Mouse (Mus musculus) heart, embryonic 13.5 days (tissue): ENCODE results near the gene Atp6v1e2. TPM values are rescaled to one million over a fixed set of nuclear protein-coding genes. Genes with fewer than 3 reads are reported as not detected.

Experiments used
- ATAC-seq: fragments of 200-750 bp; cut with Nextera tagmentation; 2 replicates; pipeline ENCODE4 v1.8.0; 2017; ENCODE audit warnings: moderate TSS enrichment; ENCODE audit not compliant: insufficient number of reproducible peaks, low FRiP score, low TSS enrichment; ENCODE audit errors: extremely low read depth
- H3K27ac ChIP-seq: fragments of 300-500 bp; sonication (generic); replicated peaks from 2 replicates; pipeline ENCODE4 v1.5.1; 2015; ENCODE audit warnings: moderate library complexity, mild to moderate bottlenecking, inconsistent platforms
- H3K27me3 ChIP-seq: fragments of 300-500 bp; sonication (generic); replicated peaks from 2 replicates; pipeline ENCODE4 v1.6.1; 2015; ENCODE audit warnings: mild to moderate bottlenecking, inconsistent platforms
- H3K36me3 ChIP-seq: fragments of 300-500 bp; sonication (generic); 2 replicates; pipeline ENCODE4 v1.6.1; 2015; ENCODE audit warnings: mild to moderate bottlenecking, inconsistent platforms
- H3K4me1 ChIP-seq: fragments of 300-500 bp; sonication (generic); 2 replicates; pipeline ENCODE4 v1.6.1; 2015; ENCODE audit warnings: inconsistent platforms
- H3K4me2 ChIP-seq: fragments of 300-500 bp; sonication (generic); 2 replicates; pipeline ENCODE4 v1.6.1; 2015; ENCODE audit warnings: inconsistent platforms, mild to moderate bottlenecking, moderate library complexity
- H3K4me3 ChIP-seq: fragments of 300-500 bp; sonication (generic); 2 replicates; pipeline ENCODE4 v1.5.1; 2015; ENCODE audit warnings: moderate library complexity, mild to moderate bottlenecking, inconsistent platforms
- H3K9ac ChIP-seq: fragments of 300-500 bp; sonication (generic); 2 replicates; pipeline ENCODE4 v1.6.1; 2015; ENCODE audit warnings: inconsistent platforms, mild to moderate bottlenecking, moderate library complexity
- H3K9me3 ChIP-seq: fragments of 300-500 bp; sonication (generic); 2 replicates; pipeline ENCODE4 v1.6.1; 2016; ENCODE audit warnings: inconsistent platforms
- WGBS: fragments of 180-500 bp; shearing (Covaris S2); methylation state at CpG from one replicate; pipeline ENCODE4 v1.1.7; 2015; ENCODE audit warnings: mixed read lengths; 5-methylcytosine and 5-hydroxymethylcytosine counted together
- polyA plus RNA-seq: library from polyadenylated mRNA; unstranded; fragments of >200 nt; fragmentation: Nextera tagmentation; extraction: Ambion mirVana; gene quantifications from 2 replicates; pipeline ENCODE4 v1.2.1, GENCODE M21; 2015

Atp6v1e2 gene
- polyA plus RNA-seq, 1 experiment from 2014 or later, result not detected

- no peaks in the 10 kb centered on the region for H3K9me3 ChIP-seq
- no peak for ATAC-seq
- H3K4me2 ChIP-seq, result no peak overlapping the region
- WGBS, result 80% methylated on average over 2 of the region's 2 CpGs
- H3K9ac ChIP-seq, result no peak overlapping the region
- no peak overlapping the region for H3K4me3 ChIP-seq
- H3K27me3 ChIP-seq, result no peaks in the 10 kb centered on the region
- H3K36me3 ChIP-seq, result peaks cover 78% of the 10 kb centered on the region
- peaks cover 38% of the 10 kb centered on the region for H3K4me1 ChIP-seq
- H3K27ac ChIP-seq, result no peak overlapping the region
These were observed 25.4 kb upstream of the Atp6v1e2 start for GRCm38 (mm10) chr17:86973097-86973496.

GRCm38 (mm10) chr17:86971860-86972259, 24.2 kb upstream of the Atp6v1e2 start:
- 80% methylated on average over 7 of the region's 7 CpGs for WGBS
- Histone ChIP-seq H3K4me1 (peaks cover 51% of the 10 kb centered on the region), H3K4me3 (no peak overlapping the region), H3K4me2 (no peak overlapping the region), H3K27ac (no peak overlapping the region), H3K9ac (no peak overlapping the region), H3K36me3 (peaks cover 79% of the 10 kb centered on the region), H3K9me3 (no peaks in the 10 kb centered on the region), H3K27me3 (no peaks in the 10 kb centered on the region)
- no peak for ATAC-seq

GRCm38 (mm10) chr17:86971036-86971435, 23.3 kb upstream of the Atp6v1e2 start:
- Histone ChIP-seq H3K36me3 (peaks cover 79% of the 10 kb centered on the region), H3K4me3 (no peak overlapping the region), H3K27ac (no peak overlapping the region), H3K4me1 (peaks cover 51% of the 10 kb centered on the region), H3K9ac (no peak overlapping the region), H3K9me3 (no peaks in the 10 kb centered on the region), H3K4me2 (no peak overlapping the region), H3K27me3 (no peaks in the 10 kb centered on the region)
- 67% methylated on average over 5 of the region's 5 CpGs for WGBS
- ATAC-seq, result no peak

GRCm38 (mm10) chr17:86970026-86970750, 22.5 kb upstream of the Atp6v1e2 start:
- Histone ChIP-seq H3K4me3 (no peak overlapping the region), H3K27me3 (no peaks in the 10 kb centered on the region), H3K4me1 (peaks cover 60% of the 10 kb centered on the region), H3K36me3 (peaks cover 73% of the 10 kb centered on the region), H3K4me2 (no peak overlapping the region), H3K9ac (no peak overlapping the region), H3K27ac (no peak overlapping the region), H3K9me3 (no peaks in the 10 kb centered on the region)
- ATAC-seq, result no peak
- 86% methylated on average over 15 of the region's 15 CpGs for WGBS

- H3K9me3 ChIP-seq, result no peaks in the 10 kb centered on the region
These were observed 21.9 kb upstream of the Atp6v1e2 start for GRCm38 (mm10) chr17:86969582-86969981.

GRCm38 (mm10) chr17:86968581-86968980, 20.9 kb upstream of the Atp6v1e2 start:
- Histone ChIP-seq H3K4me1 (peaks cover 68% of the 10 kb centered on the region), H3K4me2 (peak overlapping the region; percentile 62), H3K36me3 (peaks cover 57% of the 10 kb centered on the region), H3K9me3 (no peaks in the 10 kb centered on the region), H3K27me3 (no peaks in the 10 kb centered on the region), H3K27ac (peak overlapping the region; percentile 94), H3K4me3 (peak overlapping the region; percentile 29), H3K9ac (peak overlapping the region; percentile 60)
- ATAC-seq, result no peak
- WGBS, result 61% methylated on average over 5 of the region's 5 CpGs

More at GRCm38 (mm10) chr17:86969582-86969981, 21.9 kb upstream of the Atp6v1e2 start:
- no peaks in the 10 kb centered on the region for H3K27me3 ChIP-seq
- no peak overlapping the region; the same call in 1 of the 2 replicates for H3K27ac ChIP-seq
- H3K9ac ChIP-seq, result peak overlapping the region; percentile 44; the same call in 1 of the 2 replicates
- H3K4me2 ChIP-seq, result no peak overlapping the region
- no peak overlapping the region for H3K4me3 ChIP-seq
- H3K4me1 ChIP-seq, result peaks cover 65% of the 10 kb centered on the region
- peaks cover 67% of the 10 kb centered on the region for H3K36me3 ChIP-seq
- WGBS, result 70% methylated on average over 5 of the region's 5 CpGs
- no peak for ATAC-seq

- peaks cover 49% of the 10 kb centered on the region for H3K36me3 ChIP-seq
- WGBS, result 57% methylated on average over 10 of the region's 10 CpGs
- peak overlapping the region; percentile 94 for H3K27ac ChIP-seq
- peak overlapping the region; percentile 60 for H3K9ac ChIP-seq
- H3K4me1 ChIP-seq, result peaks cover 68% of the 10 kb centered on the region
- no peaks in the 10 kb centered on the region for H3K9me3 ChIP-seq
- H3K27me3 ChIP-seq, result no peaks in the 10 kb centered on the region
- ATAC-seq, result no peak
- peak overlapping the region; percentile 62 for H3K4me2 ChIP-seq
- peak overlapping the region; percentile 29 for H3K4me3 ChIP-seq
These were observed 20.1 kb upstream of the Atp6v1e2 start for GRCm38 (mm10) chr17:86967536-86968525.

- Histone ChIP-seq H3K4me3 (no peak overlapping the region), H3K4me2 (peak overlapping the region; percentile 62; the same call in 1 of the 2 replicates), H3K4me1 (peaks cover 68% of the 10 kb centered on the region), H3K27ac (peak overlapping the region; percentile 94), H3K27me3 (no peaks in the 10 kb centered on the region), H3K36me3 (peaks cover 42% of the 10 kb centered on the region), H3K9ac (no peak overlapping the region), H3K9me3 (no peaks in the 10 kb centered on the region)
- ATAC-seq, result no peak
- 86% methylated on average over 12 of the region's 12 CpGs for WGBS
These were observed 19.4 kb upstream of the Atp6v1e2 start for GRCm38 (mm10) chr17:86967048-86967447.

GRCm38 (mm10) chr17:86966040-86966439, 18.3 kb upstream of the Atp6v1e2 start:
- H3K4me1 ChIP-seq, result peaks cover 76% of the 10 kb centered on the region
- H3K4me2 ChIP-seq, result 0 out of 2 replicates have a peak overlapping the region, but pooled peaks have one; percentile 89
- H3K9ac ChIP-seq, result peak overlapping the region; percentile 74
- no peak overlapping the region for H3K27ac ChIP-seq
- ATAC-seq, result no peak
- H3K27me3 ChIP-seq, result no peaks in the 10 kb centered on the region
- WGBS, result 72% methylated on average over 10 of the region's 10 CpGs
- H3K4me3 ChIP-seq, result no peak overlapping the region
- no peaks in the 10 kb centered on the region for H3K9me3 ChIP-seq
- peaks cover 32% of the 10 kb centered on the region for H3K36me3 ChIP-seq

GRCm38 (mm10) chr17:86965121-86965520, 17.4 kb upstream of the Atp6v1e2 start:
- peaks cover 22% of the 10 kb centered on the region for H3K36me3 ChIP-seq
- H3K27ac ChIP-seq, result peak overlapping the region; percentile 98
- peak overlapping the region; percentile 95 for H3K4me3 ChIP-seq
- WGBS, result 78% methylated on average over 8 of the region's 8 CpGs
- peak overlapping the region; percentile 89 for H3K4me2 ChIP-seq
- H3K4me1 ChIP-seq, result peaks cover 76% of the 10 kb centered on the region
- H3K9ac ChIP-seq, result peak overlapping the region; percentile 74
- no peak for ATAC-seq
- H3K9me3 ChIP-seq, result no peaks in the 10 kb centered on the region
- H3K27me3 ChIP-seq, result no peaks in the 10 kb centered on the region

GRCm38 (mm10) chr17:86964502-86964901, 16.8 kb upstream of the Atp6v1e2 start:
- Histone ChIP-seq H3K4me1 (peaks cover 77% of the 10 kb centered on the region), H3K27me3 (no peaks in the 10 kb centered on the region), H3K36me3 (peaks cover 16% of the 10 kb centered on the region), H3K9ac (peak overlapping the region; percentile 99), H3K9me3 (no peaks in the 10 kb centered on the region), H3K27ac (peak overlapping the region; percentile 98), H3K4me3 (peak overlapping the region; percentile 95), H3K4me2 (peak overlapping the region; percentile 89)
- ATAC-seq, result peak; percentile 31
- WGBS, result under 1% methylated on average over 10 of the region's 10 CpGs
